Mouse (Mus musculus) heart, postnatal 0 days (tissue): ENCODE data around the gene Cnot3.

Experiments
- CTCF ChIP-seq: IDR thresholded peaks from 2 replicates; pipeline ENCODE4 v1.5.1; 2016; ENCODE audit warnings: antibody characterized with exemption, control low read depth, low read depth
- EP300 ChIP-seq: IDR thresholded peaks from 2 replicates; pipeline ENCODE4 v1.6.1; 2016; ENCODE audit warnings: antibody characterized with exemption, low read depth

- TF ChIP-seq CTCF: no peak
- TF ChIP-seq EP300: no peak
These were observed 49.2 kb downstream of the Cnot3 start for GRCm38 (mm10) chr7:3694076-3694948.
